Mouse (Mus musculus) stomach, postnatal 0 days (tissue): Measurements from ENCODE around the gene Pank1.

Experiments
- CTCF ChIP-seq: IDR thresholded peaks from 2 replicates; pipeline ENCODE4 v1.5.1; 2016; ENCODE audit warnings: antibody characterized with exemption, low read depth, mild to moderate bottlenecking, moderate library complexity
- EP300 ChIP-seq: optimal IDR thresholded peaks from 2 replicates; pipeline ENCODE3; 2016; ENCODE audit warnings: antibody characterized with exemption

DNA sequence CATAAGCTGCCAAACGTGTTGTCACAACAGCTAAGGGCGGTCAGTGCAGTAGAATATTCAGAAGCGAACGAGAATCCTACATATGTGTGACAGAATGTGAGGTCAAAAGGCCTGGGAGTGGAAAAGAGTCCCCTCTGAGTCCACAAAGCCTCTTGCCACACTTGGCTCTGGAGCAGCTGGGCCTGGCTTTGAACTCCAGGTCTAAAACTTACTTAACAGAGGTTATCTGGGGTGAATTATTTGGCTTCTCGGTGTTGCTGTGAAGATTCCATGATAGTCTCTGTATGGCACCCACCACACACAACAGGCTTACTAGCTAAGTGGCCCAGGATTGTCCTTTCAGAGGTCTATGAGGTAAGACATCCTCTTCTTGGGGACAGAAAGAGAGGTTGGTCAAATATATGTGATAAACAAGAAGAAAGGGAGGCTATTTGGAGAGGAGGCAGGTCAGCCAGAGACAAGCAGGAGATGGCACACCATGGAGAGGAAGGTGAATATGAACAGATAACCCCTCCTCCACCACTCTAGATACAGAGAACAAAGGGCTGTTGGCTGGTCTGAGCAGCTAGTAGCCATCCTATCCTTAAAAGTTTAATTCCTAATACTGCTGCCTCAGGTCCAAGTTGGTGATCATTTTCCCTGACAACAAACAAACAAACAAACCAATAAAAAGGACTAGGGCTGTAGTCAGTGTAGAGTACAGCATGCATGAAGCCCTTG, 51.2 kb downstream of the Pank1 start:
- TF ChIP-seq CTCF (no peak), EP300 (no peak)
